ENCODE assay signal across 13 mouse cellular contexts in genomic region chr7:63956138-63956823, GRCm38 (mm10). TPM values are rescaled to one million over a fixed set of nuclear protein-coding genes. Genes with fewer than 3 reads are reported as not detected.
DNase-seq lines count a peak whose midpoint lies in the region; ATAC-seq and TF ChIP-seq lines count a peak whose summit lies in the region.
"Had no signal": no experiment of that assay in that cellular context is flagged by ENCODE, and none has a peak within 500 bp of the region (broad histone marks: within the 10 kb centered on the region; RNA-seq: fewer than 3 reads in every experiment).

No protein-coding gene starts in this region.

- 71% methylated on average over 14 of the region's 14 CpGs for WGBS in midbrain, embryonic 10.5 days
- WGBS in midbrain, postnatal 0 days = 62% methylated on average over 14 of the region's 14 CpGs
- WGBS in forebrain, embryonic 12.5 days = 65% methylated on average over 14 of the region's 14 CpGs
- WGBS in liver, embryonic 15.5 days (ENCODE audit: insufficient replicate concordance) = 33% methylated on average over 14 of the region's 14 CpGs
- WGBS in stomach, embryonic 16.5 days = 72% methylated on average over 14 of the region's 14 CpGs

- H3K9ac ChIP-seq in midbrain, postnatal 0 days (replicated peaks; ENCODE audit: low read length, poor library complexity, severe bottlenecking) = no peak overlapping the region
- H3K9ac ChIP-seq in forebrain, embryonic 12.5 days = no peak overlapping the region
- H3K9ac ChIP-seq in liver, embryonic 15.5 days = 0 out of 2 replicates have a peak overlapping the region, but pooled peaks have one; percentile 4
- H3K9ac ChIP-seq in stomach, embryonic 16.5 days (ENCODE audit: low read length) = no peak overlapping the region
- H3K9ac ChIP-seq: limb, embryonic 12.5 days had no signal

- H3K9me3 ChIP-seq in midbrain, embryonic 10.5 days (replicated peaks) = no peaks in the 10 kb centered on the region
- H3K9me3 ChIP-seq in midbrain, postnatal 0 days (ENCODE audit: low read length) = no peaks in the 10 kb centered on the region
- no peaks in the 10 kb centered on the region for H3K9me3 ChIP-seq in forebrain, embryonic 12.5 days
- H3K9me3 ChIP-seq in liver, embryonic 15.5 days (replicated peaks) = no peaks in the 10 kb centered on the region
- H3K9me3 ChIP-seq in stomach, embryonic 16.5 days (replicated peaks; ENCODE audit: control insufficient read depth, low read length) = no peaks in the 10 kb centered on the region
- H3K9me3 ChIP-seq: limb, embryonic 12.5 days had no signal

- peak overlapping the region; percentile 47; the same call in 1 of the 2 replicates for H3K4me3 ChIP-seq in midbrain, embryonic 10.5 days
- no peak overlapping the region for H3K4me3 ChIP-seq in midbrain, postnatal 0 days (ENCODE audit: low read depth, low read length)
- H3K4me3 ChIP-seq in forebrain, embryonic 12.5 days (replicated peaks) = no peak overlapping the region
- H3K4me3 ChIP-seq in liver, embryonic 15.5 days (replicated peaks) = peak overlapping the region; percentile 7; the same call in 1 of the 2 replicates
- H3K4me3 ChIP-seq in stomach, embryonic 16.5 days (replicated peaks; ENCODE audit: low read length) = no peak overlapping the region
- H3K4me3 ChIP-seq: limb, embryonic 12.5 days had no signal

- H3K27ac ChIP-seq in midbrain, embryonic 10.5 days (replicated peaks) = peak overlapping the region; percentile 98
- H3K27ac ChIP-seq in midbrain, postnatal 0 days (ENCODE audit: low read depth, low read length) = no peak overlapping the region
- H3K27ac ChIP-seq in forebrain, embryonic 12.5 days = peak overlapping the region; percentile 98
- H3K27ac ChIP-seq in liver, embryonic 15.5 days (replicated peaks) = peak overlapping the region; percentile 84
- H3K27ac ChIP-seq in stomach, embryonic 16.5 days (ENCODE audit: low read length) = peak overlapping the region; percentile 39; the same call in 1 of the 2 replicates
- H3K27ac ChIP-seq: limb, embryonic 12.5 days had no signal

- TF ChIP-seq CTCF in midbrain, postnatal 0 days (IDR thresholded peaks at IDR 0.05) = no peak

- no peak for ATAC-seq in midbrain, postnatal 0 days (ENCODE audit: low FRiP score)
- 0 out of 2 replicates have a peak, but pooled peaks have one; percentile 9 for ATAC-seq in forebrain, embryonic 12.5 days (ENCODE audit: low FRiP score)
- ATAC-seq in liver, embryonic 15.5 days (ENCODE audit: insufficient read depth) = peak; percentile 95
- peak; percentile 23; the same call in 1 of the 2 replicates for ATAC-seq in stomach, embryonic 16.5 days (ENCODE audit: insufficient read depth, low FRiP score)
- ATAC-seq: Patski had no signal

- no peaks in the 10 kb centered on the region for H3K36me3 ChIP-seq in midbrain, embryonic 10.5 days
- H3K36me3 ChIP-seq in midbrain, postnatal 0 days (ENCODE audit: insufficient read depth, low read length) = no peaks in the 10 kb centered on the region
- no peaks in the 10 kb centered on the region for H3K36me3 ChIP-seq in forebrain, embryonic 12.5 days (replicated peaks)
- no peaks in the 10 kb centered on the region for H3K36me3 ChIP-seq in liver, embryonic 15.5 days (replicated peaks)
- H3K36me3 ChIP-seq in stomach, embryonic 16.5 days (ENCODE audit: control insufficient read depth, insufficient read depth, low read length) = no peaks in the 10 kb centered on the region
- H3K36me3 ChIP-seq: limb, embryonic 12.5 days had no signal

- no peaks in the 10 kb centered on the region for H3K27me3 ChIP-seq in midbrain, embryonic 10.5 days (ENCODE audit: low read depth, poor library complexity, severe bottlenecking)
- no peaks in the 10 kb centered on the region; the same call in 1 of the 2 replicates for H3K27me3 ChIP-seq in midbrain, postnatal 0 days (ENCODE audit: insufficient read depth, low read length)
- H3K27me3 ChIP-seq in forebrain, embryonic 12.5 days = no peaks in the 10 kb centered on the region
- 0 out of 2 replicates have a peak, but pooled peaks cover 2% of the 10 kb centered on the region for H3K27me3 ChIP-seq in liver, embryonic 15.5 days
- no peaks in the 10 kb centered on the region for H3K27me3 ChIP-seq in stomach, embryonic 16.5 days (ENCODE audit: control insufficient read depth, insufficient read depth, low read length)
- H3K27me3 ChIP-seq: limb, embryonic 12.5 days; Patski had no signal

- H3K4me1 ChIP-seq in midbrain, embryonic 10.5 days = peaks cover 57% of the 10 kb centered on the region
- peaks cover 20% of the 10 kb centered on the region for H3K4me1 ChIP-seq in midbrain, postnatal 0 days (ENCODE audit: insufficient read depth, low read length)
- peaks cover 52% of the 10 kb centered on the region for H3K4me1 ChIP-seq in forebrain, embryonic 12.5 days
- peaks cover 75% of the 10 kb centered on the region for H3K4me1 ChIP-seq in liver, embryonic 15.5 days (replicated peaks)
- H3K4me1 ChIP-seq in stomach, embryonic 16.5 days (ENCODE audit: control insufficient read depth, insufficient read depth, low read length) = peaks cover 5% of the 10 kb centered on the region; the same call in 1 of the 2 replicates
- H3K4me1 ChIP-seq: limb, embryonic 12.5 days had no signal

- no peak overlapping the region for H3K4me2 ChIP-seq in midbrain, postnatal 0 days (ENCODE audit: low read depth, low read length, poor library complexity, severe bottlenecking)
- peak overlapping the region; percentile 44; the same call in 1 of the 2 replicates for H3K4me2 ChIP-seq in forebrain, embryonic 12.5 days
- peak overlapping the region; percentile 49 for H3K4me2 ChIP-seq in liver, embryonic 15.5 days
- H3K4me2 ChIP-seq in stomach, embryonic 16.5 days (ENCODE audit: low read depth, low read length) = no peak overlapping the region
- H3K4me2 ChIP-seq: limb, embryonic 12.5 days had no signal

- no peak for DNase-seq in midbrain, embryonic 10.5 days (ENCODE audit: low spot score)
- no peak for DNase-seq in midbrain, postnatal 0 days (ENCODE audit: low spot score)
- DNase-seq in ovary, postnatal 10 days (ENCODE audit: low spot score) = no peak
- no peak for DNase-seq in gastrocnemius, adult 8-10 months (ENCODE audit: low spot score in 2 of 2)
- no peak for DNase-seq in thymus, postnatal 0 days (ENCODE audit: low spot score)
- DNase-seq: cerebellum, adult 9-10 months; thymus, postnatal 25 days had no signal

RNA-seq across cellular contexts. Expression of gene Klf13, which starts 17.6 kb away (rescaled TPM):
- 29.6 and 34.1 TPM in 2 replicates for polyA plus RNA-seq in midbrain, embryonic 10.5 days (2016; fragmentation: Nextera tagmentation; extraction: Ambion mirVana)
- total RNA-seq in midbrain, postnatal 0 days (2014; rRNA removed) = 26.6 and 26.7 TPM in 2 replicates
- 19.7 and 21.5 TPM in 2 replicates for polyA plus RNA-seq in midbrain, postnatal 0 days (2015; fragmentation: Nextera tagmentation; extraction: Ambion mirVana)
- 21.9 and 26.1 TPM in 2 replicates for polyA plus RNA-seq in forebrain, embryonic 12.5 days (2016; fragmentation: Nextera tagmentation; extraction: Ambion mirVana)
- polyA plus RNA-seq in liver, embryonic 15.5 days (2015; fragmentation: Nextera tagmentation; extraction: Ambion mirVana) = 15.3 and 15.6 TPM in 2 replicates
- polyA plus RNA-seq in stomach, embryonic 16.5 days (2015; fragmentation: Nextera tagmentation; extraction: Ambion mirVana) = 29.1 and 30.8 TPM in 2 replicates
- total RNA-seq in gastrocnemius, adult 8-10 months (2022) = 10 to 100 TPM; 35.8 to 65.5 (median 41.6) TPM
- 95.1 and 134 TPM in 2 replicates for polyA plus RNA-seq in thymus, postnatal 0 days (2015; fragmentation: Nextera tagmentation; extraction: Ambion mirVana)

RNA-seq across cellular contexts. Expression of gene E030018B13Rik, which starts 39.6 kb away (rescaled TPM):
- not detected in 2 replicates for polyA plus RNA-seq in midbrain, embryonic 10.5 days (2016; fragmentation: Nextera tagmentation; extraction: Ambion mirVana)
- total RNA-seq in midbrain, postnatal 0 days (2014; rRNA removed) = not detected in 2 replicates
- polyA plus RNA-seq in midbrain, postnatal 0 days (2015; fragmentation: Nextera tagmentation; extraction: Ambion mirVana) = not detected in 2 replicates
- polyA plus RNA-seq in forebrain, embryonic 12.5 days (2016; fragmentation: Nextera tagmentation; extraction: Ambion mirVana) = not detected in 2 replicates
- polyA plus RNA-seq in liver, embryonic 15.5 days (2015; fragmentation: Nextera tagmentation; extraction: Ambion mirVana) = not detected in 2 replicates
- polyA plus RNA-seq in stomach, embryonic 16.5 days (2015; fragmentation: Nextera tagmentation; extraction: Ambion mirVana) = not detected in 2 replicates
- total RNA-seq in gastrocnemius, adult 8-10 months (2022) = not detected
- 0.21 and 0.40 TPM in 2 replicates for polyA plus RNA-seq in thymus, postnatal 0 days (2015; fragmentation: Nextera tagmentation; extraction: Ambion mirVana)
- polyA plus RNA-seq: heart, embryonic 14.5 days; limb, embryonic 12.5 days; Patski had no signal

Comparison
In these comparisons a context has a peak if more than half of its experiments do, and no peak if none do; other contexts are left out.
1. H3K4me3 ChIP-seq: peak in midbrain, embryonic 10.5 days (single experiment) and liver, embryonic 15.5 days (single experiment); none in midbrain, postnatal 0 days (single experiment), forebrain, embryonic 12.5 days (single experiment) and stomach, embryonic 16.5 days (single experiment).
2. H3K4me2 ChIP-seq: peak in forebrain, embryonic 12.5 days (single experiment) and liver, embryonic 15.5 days (single experiment); none in midbrain, postnatal 0 days (single experiment) and stomach, embryonic 16.5 days (single experiment).